Mouse (Mus musculus) ovary, postnatal 14 days (tissue): ENCODE results near the gene Asb6.

Experiments used
- DNase-seq: peaks from one replicate; pipeline ENCODE4 v3.0.0; 2022; ENCODE audit warnings: low spot score

Gene Asb6

GRCm38 (mm10) chr2:30830283-30830795 lies at the start of gene Asb6:
Gene Asb6, minus strand, starts transcription at chr2:30830333.
- DNase-seq: no peak

DNA sequence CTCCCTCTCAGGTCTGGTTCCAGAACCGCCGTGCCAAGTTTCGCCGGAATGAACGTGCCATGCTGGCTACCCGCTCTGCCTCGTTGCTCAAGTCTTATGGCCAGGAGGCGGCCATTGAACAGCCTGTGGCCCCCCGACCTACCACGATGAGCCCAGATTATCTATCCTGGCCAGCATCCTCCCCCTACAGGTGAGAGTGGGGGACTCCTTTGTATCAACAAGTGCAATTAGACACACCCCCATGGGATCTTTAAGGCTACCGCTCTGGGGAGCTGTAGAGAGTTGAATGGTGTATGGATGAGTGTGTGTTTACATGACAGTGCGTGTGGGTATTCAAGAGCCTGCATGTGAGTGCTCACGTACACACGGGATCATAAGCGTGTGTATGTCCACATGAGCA lies 49.3 kb upstream of the Asb6 start:
- DNase-seq: no peak

- no peak for DNase-seq
Measured at GRCm38 (mm10) chr2:30875621-30876432, 45.7 kb upstream of the Asb6 start.

DNA sequence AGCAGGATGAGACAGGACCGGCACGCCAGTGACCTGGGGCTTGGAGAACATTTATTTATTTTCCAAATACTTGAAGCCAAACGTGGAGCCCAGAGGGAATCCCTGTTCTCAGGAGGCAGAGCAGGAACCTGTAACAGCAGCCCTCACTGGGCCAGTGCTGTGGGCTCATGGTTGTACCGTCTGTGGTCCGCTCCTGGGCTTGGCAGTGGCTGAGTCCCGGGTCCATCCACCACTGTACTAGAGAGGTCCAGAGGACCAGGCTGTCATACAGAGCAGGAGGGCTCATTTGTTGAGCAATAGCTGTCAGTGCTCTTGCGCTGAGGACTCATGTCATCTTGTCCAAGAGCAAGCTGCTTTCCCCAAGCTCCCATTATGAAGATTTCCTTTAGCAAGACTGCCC lies 45.0 kb upstream of the Asb6 start:
- no peak for DNase-seq

- DNase-seq: no peak
Measured at GRCm38 (mm10) chr2:30874445-30874844, 44.3 kb upstream of the Asb6 start.

GRCm38 (mm10) chr2:30872669-30873068 lies 42.5 kb upstream of the Asb6 start:
- DNase-seq: no peak

- DNase-seq: no peak
Measured at GRCm38 (mm10) chr2:30870863-30871262, 40.7 kb upstream of the Asb6 start.

- no peak for DNase-seq
Measured at GRCm38 (mm10) chr2:30865426-30865825, 35.3 kb upstream of the Asb6 start.

DNA sequence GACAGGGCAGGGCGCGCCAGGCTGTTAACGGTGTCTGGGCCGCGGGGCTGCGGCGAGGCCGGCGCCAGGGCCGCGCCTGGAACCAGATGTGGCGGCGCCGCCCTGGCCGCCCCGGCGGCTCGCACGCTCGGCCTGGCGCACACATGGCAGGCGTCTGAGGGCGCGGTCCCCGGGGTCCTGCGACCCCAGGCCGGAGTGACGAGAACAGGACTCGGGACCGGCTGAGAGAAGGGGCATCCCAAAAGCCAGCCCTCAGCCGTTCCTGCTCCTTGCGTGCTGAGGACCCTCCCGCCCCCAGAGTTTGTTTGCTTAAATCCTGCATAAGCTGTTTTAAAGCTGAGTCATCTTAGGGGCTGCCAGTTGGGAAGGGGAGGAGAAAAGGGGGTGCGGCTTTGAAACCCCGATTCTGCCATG lies 34.8 kb upstream of the Asb6 start:
- no peak for DNase-seq

GRCm38 (mm10) chr2:30863574-30863973 lies 33.4 kb upstream of the Asb6 start:
- no peak for DNase-seq

GRCm38 (mm10) chr2:30862081-30862480 lies 31.9 kb upstream of the Asb6 start:
- no peak for DNase-seq

DNA sequence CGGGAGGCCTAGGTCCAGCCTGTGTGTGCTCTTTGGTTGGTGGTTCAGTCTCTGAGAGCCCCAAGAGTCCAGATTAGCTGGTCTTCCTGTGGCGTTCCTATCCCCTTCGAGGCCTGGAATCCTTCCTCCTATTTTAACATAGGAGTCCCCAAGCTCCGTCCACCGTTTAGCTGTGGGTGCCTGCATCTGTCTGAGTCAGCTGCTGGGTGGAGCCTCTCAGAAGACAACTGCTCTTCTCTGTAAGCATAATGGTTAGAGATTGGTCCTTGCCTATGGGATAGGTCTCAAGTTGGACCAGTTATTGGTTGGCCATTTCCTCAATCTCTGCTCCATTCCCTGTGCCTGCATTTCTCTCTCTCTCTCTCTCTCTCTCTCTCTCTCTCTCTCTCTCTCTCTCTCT lies 29.6 kb upstream of the Asb6 start:
- DNase-seq: no peak

DNA sequence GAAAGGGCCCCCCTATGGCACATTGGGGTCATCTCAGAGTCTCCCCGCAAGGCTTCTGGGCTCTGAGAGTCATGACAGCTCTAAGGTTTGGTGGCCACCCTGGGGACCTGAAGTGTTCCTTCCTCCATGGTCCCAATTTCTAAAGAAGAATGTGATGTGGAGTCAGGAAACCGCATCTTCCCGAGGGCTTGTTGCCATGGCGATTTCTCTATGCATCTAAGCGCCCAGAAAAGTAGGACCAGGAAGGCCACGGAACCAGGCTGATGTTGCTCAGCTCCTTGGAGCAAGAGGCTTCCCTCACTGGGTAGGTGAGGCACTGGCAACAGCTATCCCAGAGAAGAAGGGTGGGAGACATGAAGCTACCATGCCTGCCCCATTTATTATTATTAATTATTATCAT lies 26.9 kb upstream of the Asb6 start:
- no peak for DNase-seq

- DNase-seq: no peak
Measured at GRCm38 (mm10) chr2:30852771-30853313, 22.7 kb upstream of the Asb6 start.

- no peak for DNase-seq
Measured at GRCm38 (mm10) chr2:30850581-30850980, 20.4 kb upstream of the Asb6 start.

- no peak for DNase-seq
Measured at GRCm38 (mm10) chr2:30848184-30848583, 18.1 kb upstream of the Asb6 start.

- DNase-seq: no peak
Measured at GRCm38 (mm10) chr2:30846723-30847122, 16.6 kb upstream of the Asb6 start.

GRCm38 (mm10) chr2:30846236-30846635 lies 16.1 kb upstream of the Asb6 start:
- DNase-seq: no peak

GRCm38 (mm10) chr2:30845152-30846070 lies 15.3 kb upstream of the Asb6 start:
- DNase-seq: peak; percentile 32

DNA sequence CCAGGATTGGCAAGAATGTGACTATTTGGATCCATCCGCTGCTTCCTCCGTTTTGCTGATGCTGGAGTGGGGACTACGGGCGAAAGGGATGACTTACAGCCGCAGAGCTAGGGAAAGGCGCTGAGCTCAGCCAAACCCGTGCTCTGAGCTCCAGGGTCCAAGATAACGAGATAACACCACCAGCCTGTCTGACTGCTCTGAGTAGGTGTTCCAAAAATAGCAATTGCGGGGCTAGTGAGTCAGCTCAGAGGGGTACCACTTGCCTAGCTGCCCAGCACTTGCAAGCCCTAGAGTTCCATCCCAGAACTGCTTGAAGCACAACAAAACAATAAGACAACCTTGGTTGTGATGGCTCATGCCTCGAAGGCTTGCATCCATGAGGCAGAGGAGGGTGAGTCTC lies 12.5 kb upstream of the Asb6 start:
- DNase-seq: no peak

DNA sequence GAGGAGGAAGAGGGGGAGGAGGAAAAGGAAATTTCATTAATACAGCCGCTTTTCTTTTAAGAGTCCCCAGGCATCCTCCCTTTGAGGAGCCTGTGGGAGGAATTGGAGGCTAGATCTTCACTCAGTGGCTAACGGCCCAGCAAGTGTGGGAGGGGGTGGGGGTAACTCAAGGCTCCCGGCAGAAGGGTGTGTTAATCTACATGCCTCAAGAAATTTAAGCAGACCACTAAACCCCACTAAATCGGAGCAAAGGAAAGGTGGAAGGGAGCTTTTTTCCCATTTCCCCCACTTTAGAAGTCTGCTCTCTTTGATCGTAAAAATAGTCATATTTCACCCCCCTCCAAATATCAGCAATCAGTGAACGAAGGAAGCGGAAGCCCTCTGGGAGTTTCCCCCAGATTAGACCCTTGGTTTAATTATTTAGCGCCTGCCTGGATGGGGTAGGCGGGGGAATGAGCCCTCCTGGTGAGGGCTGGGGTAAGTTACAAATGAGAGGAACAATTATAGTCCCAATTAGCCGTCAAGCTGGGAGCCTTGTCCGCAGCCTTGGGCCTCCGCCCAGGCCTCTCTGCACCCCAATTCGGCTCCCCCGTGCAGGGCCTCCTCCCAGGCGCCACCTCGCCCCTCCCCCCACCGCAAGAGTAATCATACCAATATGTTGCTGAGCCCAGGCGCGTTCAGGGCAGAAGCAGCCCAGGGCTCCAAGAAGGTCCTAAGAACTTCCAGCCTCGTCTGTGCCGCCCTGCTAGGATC lies 6.3 kb upstream of the Asb6 start:
- DNase-seq: no peak
